Mouse (Mus musculus) stomach, embryonic 16.5 days (tissue): ENCODE measurements around the gene Gm2663. TPM values are rescaled to one million over a fixed set of nuclear protein-coding genes. Genes with fewer than 3 reads are reported as not detected.
"Not testable (repeated sequence)": the region's sequence is repeated elsewhere in the genome, so short reads cannot be mapped to it uniquely, and the experiment has no call there.

Source experiments
- ATAC-seq: fragments of 200-750 bp; cut with Nextera tagmentation; 2 replicates; pipeline ENCODE4 v1.8.0; 2017; ENCODE audit warnings: moderate number of reproducible peaks, moderate TSS enrichment; ENCODE audit not compliant: insufficient read depth, low FRiP score
- H3K27ac ChIP-seq: fragments of 300-500 bp; sonication (generic); 2 replicates; pipeline ENCODE4 v1.5.1; 2014; ENCODE audit warnings: low read length
- H3K27me3 ChIP-seq: fragments of 300-500 bp; sonication (generic); 2 replicates; pipeline ENCODE4 v1.6.1; 2014; ENCODE audit warnings: low read length, control low read depth, mixed read lengths; ENCODE audit not compliant: control insufficient read depth, insufficient read depth
- H3K36me3 ChIP-seq: fragments of 300-500 bp; sonication (generic); 2 replicates; pipeline ENCODE4 v1.6.1; 2014; ENCODE audit warnings: low read length; ENCODE audit not compliant: control insufficient read depth, insufficient read depth
- H3K4me1 ChIP-seq: fragments of 300-500 bp; sonication (generic); 2 replicates; pipeline ENCODE4 v1.6.1; 2014; ENCODE audit warnings: low read length, control low read depth, mixed read lengths; ENCODE audit not compliant: control insufficient read depth, insufficient read depth
- H3K4me2 ChIP-seq: fragments of 300-500 bp; sonication (generic); 2 replicates; pipeline ENCODE4 v1.6.1; 2014; ENCODE audit warnings: low read depth, low read length, mixed read lengths
- H3K4me3 ChIP-seq: fragments of 300-500 bp; sonication (generic); replicated peaks from 2 replicates; pipeline ENCODE4 v1.5.1; 2014; ENCODE audit warnings: mild to moderate bottlenecking, low read length
- H3K9ac ChIP-seq: fragments of 300-500 bp; sonication (generic); 2 replicates; pipeline ENCODE4 v1.6.1; 2014; ENCODE audit warnings: low read length
- H3K9me3 ChIP-seq: fragments of 300-500 bp; sonication (generic); replicated peaks from 2 replicates; pipeline ENCODE4 v1.6.1; 2016; ENCODE audit warnings: low read length, control low read depth; ENCODE audit not compliant: control insufficient read depth
- WGBS: fragments of 180-500 bp; shearing (Covaris S2); extraction: QIAGEN DNeasy Blood & Tissue Kit; methylation state at CpG from one replicate; pipeline ENCODE4 v1.1.7; 2014; 5-methylcytosine and 5-hydroxymethylcytosine counted together
- polyA plus RNA-seq: library from polyadenylated mRNA; unstranded; fragments of >200 nt; fragmentation: Nextera tagmentation; extraction: Ambion mirVana; gene quantifications from 2 replicates; pipeline ENCODE4 v1.2.1, GENCODE M21; 2015

Gm2663 gene
- polyA plus RNA-seq, 1 experiment from 2014 or later: 0.45 TPM

DNA sequence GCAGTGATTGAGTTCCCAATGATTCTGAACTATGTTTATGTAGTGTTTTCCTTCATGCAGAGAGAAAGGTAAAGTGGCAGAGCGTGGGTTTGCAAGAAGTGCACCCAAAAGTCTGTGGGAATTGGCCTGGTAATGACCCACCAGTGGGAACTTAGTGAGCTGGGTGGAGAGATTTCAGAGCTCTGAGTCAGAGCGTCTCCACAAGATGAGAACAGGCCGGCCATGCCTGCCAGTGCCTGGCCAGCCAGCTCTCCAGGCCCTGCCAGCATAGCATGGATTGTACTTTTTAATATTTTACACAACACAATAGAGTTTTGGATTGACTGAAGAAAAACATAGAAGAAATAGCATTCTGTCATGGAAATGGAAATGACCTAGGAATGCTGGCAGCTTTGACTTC, 31.5 kb upstream of the Gm2663 start:
- no peak overlapping the region for H3K27ac ChIP-seq
- 80% methylated on average over 3 of the region's 3 CpGs for WGBS

GRCm38 (mm10) chr6:41027053-41027452, 27.8 kb upstream of the Gm2663 start:
- Histone ChIP-seq H3K4me3 (no peak overlapping the region), H3K4me2 (no peak overlapping the region), H3K27ac (no peak overlapping the region), H3K4me1 (no peaks in the 10 kb centered on the region), H3K36me3 (no peaks in the 10 kb centered on the region), H3K27me3 (no peaks in the 10 kb centered on the region), H3K9ac (no peak overlapping the region), H3K9me3 (no peaks in the 10 kb centered on the region)
- ATAC-seq: no peak
- 35% methylated on average over 2 of the region's 2 CpGs for WGBS

More for the DNA sequence above, 31.5 kb upstream of the Gm2663 start:
- no peak overlapping the region for H3K4me3 ChIP-seq
- no peak overlapping the region for H3K4me2 ChIP-seq
- no peak overlapping the region for H3K9ac ChIP-seq
- H3K4me1 ChIP-seq: no peaks in the 10 kb centered on the region
- ATAC-seq: no peak
- H3K9me3 ChIP-seq: no peaks in the 10 kb centered on the region
- H3K36me3 ChIP-seq: no peaks in the 10 kb centered on the region
- H3K27me3 ChIP-seq: no peaks in the 10 kb centered on the region

- no peaks in the 10 kb centered on the region for H3K27me3 ChIP-seq
- 71% methylated on average over 2 of the region's 2 CpGs for WGBS
- no peak overlapping the region for H3K9ac ChIP-seq
- H3K4me1 ChIP-seq: no peaks in the 10 kb centered on the region
- no peaks in the 10 kb centered on the region for H3K36me3 ChIP-seq
- H3K27ac ChIP-seq: no peak overlapping the region
- H3K4me2 ChIP-seq: no peak overlapping the region
- no peaks in the 10 kb centered on the region for H3K9me3 ChIP-seq
- H3K4me3 ChIP-seq: no peak overlapping the region
- ATAC-seq: no peak
Observed at GRCm38 (mm10) chr6:41025873-41026650, 26.8 kb upstream of the Gm2663 start.

DNA sequence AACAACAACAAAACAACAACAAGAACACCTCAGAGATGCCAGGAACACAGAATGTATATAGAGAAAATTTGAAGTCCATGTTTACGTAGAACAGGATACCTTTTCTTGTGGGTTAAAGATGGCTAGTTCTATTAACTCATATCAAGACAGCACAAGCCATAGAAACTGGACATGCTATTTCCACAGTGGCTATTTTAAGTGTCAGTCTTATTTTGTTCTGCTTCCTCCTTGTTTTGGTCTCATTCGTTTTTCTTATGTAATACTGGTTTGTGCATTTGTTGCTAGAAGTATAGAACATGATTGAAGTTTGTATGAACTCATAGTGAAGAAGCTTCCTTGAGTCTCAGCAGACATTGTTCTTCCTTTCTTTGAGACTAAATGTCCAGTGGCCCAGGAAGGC, 19.9 kb upstream of the Gm2663 start:
- ATAC-seq: no peak
- no peak overlapping the region for H3K4me2 ChIP-seq
- no peaks in the 10 kb centered on the region for H3K27me3 ChIP-seq
- H3K4me3 ChIP-seq: no peak overlapping the region
- H3K9ac ChIP-seq: no peak overlapping the region
- H3K36me3 ChIP-seq: no peaks in the 10 kb centered on the region
- 88% methylated on average over 2 of the region's 2 CpGs for WGBS
- no peaks in the 10 kb centered on the region for H3K4me1 ChIP-seq
- no peaks in the 10 kb centered on the region for H3K9me3 ChIP-seq
- no peak overlapping the region for H3K27ac ChIP-seq

- 58% methylated on average over 2 of the region's 2 CpGs for WGBS
- Histone ChIP-seq H3K27me3 (no peaks in the 10 kb centered on the region), H3K9ac (no peak overlapping the region), H3K4me1 (no peaks in the 10 kb centered on the region), H3K4me2 (no peak overlapping the region), H3K27ac (no peak overlapping the region), H3K36me3 (no peaks in the 10 kb centered on the region), H3K9me3 (no peaks in the 10 kb centered on the region), H3K4me3 (no peak overlapping the region)
- ATAC-seq: no peak
Observed at GRCm38 (mm10) chr6:41018629-41019028, 19.4 kb upstream of the Gm2663 start.

DNA sequence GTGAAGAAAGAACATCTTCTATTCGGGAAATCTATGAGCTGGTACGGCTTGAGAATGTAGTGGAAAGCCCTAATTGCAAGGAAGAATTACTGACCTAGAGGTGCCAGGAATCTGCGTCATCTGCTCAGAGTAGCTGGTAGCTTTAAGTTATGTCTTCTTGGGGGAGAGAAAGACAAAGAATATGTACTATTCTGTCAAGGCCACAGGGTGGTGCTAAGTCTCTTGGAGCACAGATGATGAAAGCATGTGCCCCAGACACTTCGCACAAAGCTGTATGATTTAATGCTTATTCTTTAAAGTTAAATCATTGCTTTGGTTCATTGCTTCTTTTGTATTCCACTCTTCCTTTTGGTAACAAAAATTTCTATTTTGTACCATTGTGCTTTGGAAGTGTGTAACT, 15.8 kb upstream of the Gm2663 start:
- Histone ChIP-seq H3K4me1 (no peaks in the 10 kb centered on the region), H3K27ac (no peak overlapping the region), H3K36me3 (no peaks in the 10 kb centered on the region), H3K9ac (no peak overlapping the region), H3K9me3 (no peaks in the 10 kb centered on the region), H3K4me3 (no peak overlapping the region), H3K4me2 (no peak overlapping the region), H3K27me3 (no peaks in the 10 kb centered on the region)
- ATAC-seq: no peak
- WGBS: 73% methylated on average over 4 of the region's 4 CpGs

DNA sequence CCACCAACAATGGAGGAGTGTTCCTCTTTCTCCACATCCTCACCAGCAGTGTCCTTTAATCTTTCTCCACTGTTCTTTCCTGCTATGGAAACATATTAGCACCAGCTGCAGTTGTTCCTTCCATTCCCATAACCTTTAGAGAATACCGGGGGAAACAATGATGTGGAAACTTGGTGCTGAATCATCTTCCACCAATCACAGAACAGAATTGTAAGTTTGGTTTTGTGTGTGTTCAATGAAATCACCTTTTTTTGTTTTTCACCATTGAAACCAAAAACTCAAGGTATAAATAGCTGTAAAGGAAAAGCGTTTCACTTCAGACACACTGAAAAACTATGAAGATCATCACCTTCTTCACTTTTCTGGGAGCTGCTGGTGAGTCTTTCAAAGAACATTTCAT, 34.8 kb downstream of the Gm2663 start, which contains the start of gene 1810009J06Rik:
TSS of gene 1810009J06Rik (plus strand) at position 301 of the 400 bp plus-strand sequence.
- WGBS: 85% methylated on average over 2 of the region's 2 CpGs
- H3K9ac ChIP-seq, ATAC-seq: not testable (repeated sequence)

DNA sequence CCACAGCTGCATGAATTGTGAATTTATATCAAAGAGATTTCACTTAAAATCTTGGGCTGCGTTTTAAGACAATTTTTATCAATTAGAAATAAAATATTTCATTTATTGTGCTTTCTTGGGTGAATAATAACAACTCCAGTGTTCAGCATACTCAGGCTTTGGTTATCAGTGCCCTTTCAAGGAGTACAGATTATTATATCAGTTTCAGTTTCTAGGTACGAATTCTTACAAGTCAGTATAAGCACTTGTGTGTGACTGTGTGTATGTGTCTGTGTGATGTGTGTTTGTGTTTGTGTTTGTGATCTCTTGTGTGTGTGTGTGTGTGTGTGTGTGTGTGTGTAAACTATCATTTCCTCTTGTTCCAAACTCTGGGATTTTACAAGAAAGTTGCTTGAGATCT, 45.6 kb downstream of the Gm2663 start:
- Histone ChIP-seq H3K4me2 (no peak overlapping the region), H3K4me3 (no peak overlapping the region), H3K27me3 (no peaks in the 10 kb centered on the region), H3K4me1 (no peaks in the 10 kb centered on the region), H3K27ac (no peak overlapping the region), H3K9me3 (no peaks in the 10 kb centered on the region), H3K9ac (no peak overlapping the region), H3K36me3 (no peaks in the 10 kb centered on the region)
- 51% methylated on average over 2 of the region's 2 CpGs for WGBS
- no peak for ATAC-seq

More for the DNA sequence above, 34.8 kb downstream of the Gm2663 start, which contains the start of gene 1810009J06Rik:
- H3K4me2 ChIP-seq, H3K27me3 ChIP-seq, H3K36me3 ChIP-seq, H3K9me3 ChIP-seq, H3K27ac ChIP-seq, H3K4me3 ChIP-seq, H3K4me1 ChIP-seq: not testable (repeated sequence)

DNA sequence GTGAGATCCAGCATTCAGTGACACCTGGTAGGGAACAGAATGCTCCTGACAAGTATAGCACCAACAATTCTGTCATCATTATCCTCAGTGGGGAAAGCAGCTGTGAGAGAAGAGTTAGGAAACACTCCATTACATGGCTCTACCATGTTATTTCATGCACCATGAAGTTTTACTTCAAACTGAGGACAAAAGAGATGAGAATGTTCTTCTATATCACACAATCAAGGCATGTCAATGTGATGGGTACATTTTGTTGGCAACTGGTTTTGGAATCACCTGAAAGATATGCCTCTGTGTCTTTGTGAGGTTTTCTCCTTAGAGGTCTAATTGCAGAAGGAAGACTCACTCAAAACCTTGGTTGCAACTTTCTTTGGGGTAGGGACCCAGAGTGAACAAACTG, 47.5 kb downstream of the Gm2663 start, which contains the start of gene Gm4744:
TSS of gene Gm4744 (minus strand) at position 101 of the 400 bp plus-strand sequence.
- Histone ChIP-seq H3K9ac (no peak within 1 kb of the TSS), H3K4me1 (no peaks in the 10 kb centered on the region)

More for the DNA sequence above, 47.5 kb downstream of the Gm2663 start, which contains the start of gene Gm4744:
- H3K4me2 ChIP-seq: no peak within 1 kb of the TSS
- H3K36me3 ChIP-seq: no peaks in the 10 kb centered on the region
- no peaks in the 10 kb centered on the region for H3K9me3 ChIP-seq
- no peak within 1 kb of the TSS for H3K27ac ChIP-seq
- no peak for ATAC-seq
- no peak within 1 kb of the TSS for H3K4me3 ChIP-seq
- no peaks in the 10 kb centered on the region for H3K27me3 ChIP-seq
